Mouse (Mus musculus): Measurements from ENCODE around the gene Col6a5.

DNA sequence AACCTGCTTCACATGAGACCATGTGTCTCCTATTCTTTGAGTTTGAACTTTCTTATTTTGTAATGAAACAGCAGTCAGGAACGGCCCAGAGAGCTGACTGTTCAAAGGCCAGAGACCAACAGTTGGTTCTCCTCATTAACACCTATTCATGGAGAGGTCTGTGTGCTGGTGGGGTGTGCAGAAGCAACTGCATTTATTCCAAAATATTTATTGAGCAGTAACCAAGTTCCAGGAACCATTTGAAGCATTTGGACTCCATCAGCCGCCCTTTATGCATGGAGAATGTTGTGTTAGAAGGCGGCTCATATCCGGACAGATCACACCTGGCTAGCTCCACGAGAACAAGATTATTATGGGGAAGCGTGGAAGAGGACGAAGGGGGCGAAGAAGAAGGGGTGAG is 18.0 kb upstream of the Col6a5 start:
- no peak for TF ChIP-seq CTCF (IDR thresholded peaks at IDR 0.05; ENCODE audit: borderline replicate concordance, insufficient read depth, low read length)
- TF ChIP-seq POLR2A (IDR thresholded peaks at IDR 0.05; ENCODE audit: low read depth, low read length), result no peak
